Mouse (Mus musculus): ENCODE data around the gene Tmtc2.

Gene Tmtc2

GRCm38 (mm10) chr10:105500482-105500881, 73.8 kb downstream of the Tmtc2 start:
- no peak for DNase-seq (ENCODE audit: low spot score in 2 of 2)

- DNase-seq (ENCODE audit: low spot score in 2 of 2): no peak
Observed at GRCm38 (mm10) chr10:105495248-105495647, 79.0 kb downstream of the Tmtc2 start.

- DNase-seq (ENCODE audit: low spot score in 2 of 2): no peak
Observed at GRCm38 (mm10) chr10:105492485-105492884, 81.8 kb downstream of the Tmtc2 start.

GRCm38 (mm10) chr10:105490748-105491147, 83.5 kb downstream of the Tmtc2 start:
- DNase-seq (ENCODE audit: low spot score in 2 of 2): no peak

- no peak for DNase-seq (ENCODE audit: low spot score in 2 of 2)
Observed at GRCm38 (mm10) chr10:105489970-105490735, 84.1 kb downstream of the Tmtc2 start.

GRCm38 (mm10) chr10:105486977-105487376, 87.3 kb downstream of the Tmtc2 start:
- DNase-seq (ENCODE audit: low spot score in 2 of 2): no peak

- DNase-seq (ENCODE audit: low spot score in 2 of 2): no peak
Observed at GRCm38 (mm10) chr10:105484355-105485094, 89.7 kb downstream of the Tmtc2 start.

GRCm38 (mm10) chr10:105479771-105480170, 94.5 kb downstream of the Tmtc2 start:
- no peak for DNase-seq (ENCODE audit: low spot score in 2 of 2)

GRCm38 (mm10) chr10:105477623-105478238, 96.5 kb downstream of the Tmtc2 start:
- peak in 1 of 2 experiments; percentile 32 for DNase-seq (ENCODE audit: low spot score in 2 of 2)

- DNase-seq (ENCODE audit: low spot score in 2 of 2): no peak
Observed at GRCm38 (mm10) chr10:105474162-105474830, 100.0 kb downstream of the Tmtc2 start.

- no peak for DNase-seq (ENCODE audit: low spot score in 2 of 2)
Observed at GRCm38 (mm10) chr10:105464378-105464777, 109.9 kb downstream of the Tmtc2 start.

- DNase-seq (ENCODE audit: low spot score in 2 of 2): no peak
Observed at GRCm38 (mm10) chr10:105453441-105453840, 120.8 kb downstream of the Tmtc2 start.

GRCm38 (mm10) chr10:105447191-105447590, 127.1 kb downstream of the Tmtc2 start:
- no peak for DNase-seq (ENCODE audit: low spot score in 2 of 2)

GRCm38 (mm10) chr10:105444309-105444708, 129.9 kb downstream of the Tmtc2 start:
- no peak for DNase-seq (ENCODE audit: low spot score in 2 of 2)

- no peak for DNase-seq (ENCODE audit: low spot score in 2 of 2)
Observed at GRCm38 (mm10) chr10:105434879-105435278, 139.4 kb downstream of the Tmtc2 start.

- no peak for DNase-seq (ENCODE audit: low spot score in 2 of 2)
Observed at GRCm38 (mm10) chr10:105430885-105431284, 143.4 kb downstream of the Tmtc2 start.

GRCm38 (mm10) chr10:105430232-105430631, 144.0 kb downstream of the Tmtc2 start:
- DNase-seq (ENCODE audit: low spot score in 2 of 2): no peak

GRCm38 (mm10) chr10:105428080-105428479, 146.2 kb downstream of the Tmtc2 start:
- no peak for DNase-seq (ENCODE audit: low spot score in 2 of 2)

- peak; percentile 27 to 40 for DNase-seq (ENCODE audit: low spot score in 2 of 2)
Observed at GRCm38 (mm10) chr10:105427625-105428024, 146.6 kb downstream of the Tmtc2 start.

- no peak for DNase-seq (ENCODE audit: low spot score in 2 of 2)
Observed at GRCm38 (mm10) chr10:105425052-105425451, 149.2 kb downstream of the Tmtc2 start.

- no peak for DNase-seq (ENCODE audit: low spot score in 2 of 2)
Observed at GRCm38 (mm10) chr10:105423187-105423586, 151.1 kb downstream of the Tmtc2 start.

- no peak for DNase-seq (ENCODE audit: low spot score in 2 of 2)
Observed at GRCm38 (mm10) chr10:105417845-105418383, 156.3 kb downstream of the Tmtc2 start.
